Mouse (Mus musculus): Measurements from ENCODE around the gene Mettl6. TPM values are rescaled to one million over a fixed set of nuclear protein-coding genes. Genes with fewer than 3 reads are reported as not detected.
"Not testable (repeated sequence)": the region's sequence is repeated elsewhere in the genome, so short reads cannot be mapped to it uniquely, and the experiment has no call there.

Gene Mettl6
- polyA plus RNA-seq, 1 experiment from 2014 or later: 81.5 TPM

- DNase-seq (ENCODE audit: low spot score): no peak
- 50% methylated on average over 8 of the region's 8 CpGs for WGBS
Measured at GRCm38 (mm10) chr14:31464176-31464575, 30.7 kb downstream of the Mettl6 start.

GRCm38 (mm10) chr14:31462886-31463285, 32.0 kb downstream of the Mettl6 start:
- Histone ChIP-seq H3K27ac (replicated peaks) (0 out of 2 replicates have a peak overlapping the region, but pooled peaks have one; percentile 39), H3K36me3 (no peaks in the 10 kb centered on the region), H3K27me3 (ENCODE audit: low read depth, poor library complexity, severe bottlenecking) (no peaks in the 10 kb centered on the region), H3K9me3 (replicated peaks) (no peaks in the 10 kb centered on the region), H3K4me1 (peaks cover 5% of the 10 kb centered on the region), H3K4me3 (no peak overlapping the region)
- 69% methylated on average over 6 of the region's 6 CpGs for WGBS
- no peak for DNase-seq (ENCODE audit: low spot score)

More at GRCm38 (mm10) chr14:31464176-31464575, 30.7 kb downstream of the Mettl6 start:
- Histone ChIP-seq H3K36me3 (no peaks in the 10 kb centered on the region), H3K27ac (replicated peaks) (no peak overlapping the region), H3K9me3 (replicated peaks) (no peaks in the 10 kb centered on the region), H3K27me3 (ENCODE audit: low read depth, poor library complexity, severe bottlenecking) (no peaks in the 10 kb centered on the region), H3K4me1 (peaks cover 5% of the 10 kb centered on the region), H3K4me3 (no peak overlapping the region)

GRCm38 (mm10) chr14:31462226-31462625, 32.6 kb downstream of the Mettl6 start:
- not testable (repeated sequence) for H3K4me3 ChIP-seq; DNase-seq (ENCODE audit: low spot score); H3K36me3 ChIP-seq; H3K27me3 ChIP-seq (ENCODE audit: low read depth, poor library complexity, severe bottlenecking); H3K9me3 ChIP-seq (replicated peaks); H3K27ac ChIP-seq (replicated peaks); H3K4me1 ChIP-seq
- 73% methylated on average over 5 of the region's 5 CpGs for WGBS

- Histone ChIP-seq H3K9me3 (replicated peaks) (0 out of 2 replicates have a peak, but pooled peaks cover 7% of the 10 kb centered on the region), H3K4me3 (no peak overlapping the region), H3K27ac (replicated peaks) (no peak overlapping the region), H3K27me3 (ENCODE audit: low read depth, poor library complexity, severe bottlenecking) (no peaks in the 10 kb centered on the region), H3K4me1 (peaks cover 4% of the 10 kb centered on the region), H3K36me3 (no peaks in the 10 kb centered on the region)
- 94% methylated on average over 12 of the region's 12 CpGs for WGBS
- DNase-seq (ENCODE audit: low spot score): no peak
Measured at GRCm38 (mm10) chr14:31458006-31458405, 36.8 kb downstream of the Mettl6 start.

GRCm38 (mm10) chr14:31456064-31456721, 38.6 kb downstream of the Mettl6 start:
- WGBS: 90% methylated on average over 6 of the region's 6 CpGs
- no peak overlapping the region for H3K4me3 ChIP-seq
- 0 out of 2 replicates have a peak, but pooled peaks cover 7% of the 10 kb centered on the region for H3K9me3 ChIP-seq (replicated peaks)
- H3K27me3 ChIP-seq (ENCODE audit: low read depth, poor library complexity, severe bottlenecking): no peaks in the 10 kb centered on the region
- H3K36me3 ChIP-seq: no peaks in the 10 kb centered on the region
- H3K4me1 ChIP-seq: no peaks in the 10 kb centered on the region
- no peak overlapping the region for H3K27ac ChIP-seq (replicated peaks)
- DNase-seq (ENCODE audit: low spot score): no peak

- H3K9me3 ChIP-seq (replicated peaks): 0 out of 2 replicates have a peak, but pooled peaks cover 7% of the 10 kb centered on the region
- 85% methylated on average over 8 of the region's 8 CpGs for WGBS
- H3K36me3 ChIP-seq: no peaks in the 10 kb centered on the region
- H3K4me3 ChIP-seq: no peak overlapping the region
- no peak overlapping the region for H3K27ac ChIP-seq (replicated peaks)
- no peaks in the 10 kb centered on the region for H3K4me1 ChIP-seq
- no peaks in the 10 kb centered on the region for H3K27me3 ChIP-seq (ENCODE audit: low read depth, poor library complexity, severe bottlenecking)
- no peak for DNase-seq (ENCODE audit: low spot score)
Measured at GRCm38 (mm10) chr14:31454849-31455566, 39.8 kb downstream of the Mettl6 start.

- H3K36me3 ChIP-seq; H3K4me3 ChIP-seq; H3K27ac ChIP-seq (replicated peaks); DNase-seq (ENCODE audit: low spot score); H3K9me3 ChIP-seq (replicated peaks); H3K27me3 ChIP-seq (ENCODE audit: low read depth, poor library complexity, severe bottlenecking); H3K4me1 ChIP-seq: not testable (repeated sequence)
- WGBS: 61% methylated on average over 12 of the region's 12 CpGs
Measured at GRCm38 (mm10) chr14:31453946-31454345, 40.9 kb downstream of the Mettl6 start.

- H3K4me1 ChIP-seq: no peaks in the 10 kb centered on the region
- no peaks in the 10 kb centered on the region for H3K36me3 ChIP-seq
- H3K27ac ChIP-seq (replicated peaks): no peak overlapping the region
- WGBS: 84% methylated on average over 5 of the region's 5 CpGs
- no peak for DNase-seq (ENCODE audit: low spot score)
- H3K4me3 ChIP-seq: no peak overlapping the region
- H3K9me3 ChIP-seq (replicated peaks): no peaks in the 10 kb centered on the region
- H3K27me3 ChIP-seq (ENCODE audit: low read depth, poor library complexity, severe bottlenecking): no peaks in the 10 kb centered on the region
Measured at GRCm38 (mm10) chr14:31448994-31449393, 45.8 kb downstream of the Mettl6 start.

- DNase-seq (ENCODE audit: low spot score): no peak
- Histone ChIP-seq H3K27ac (replicated peaks) (no peak overlapping the region), H3K36me3 (no peaks in the 10 kb centered on the region), H3K4me3 (no peak overlapping the region), H3K4me1 (no peaks in the 10 kb centered on the region), H3K27me3 (ENCODE audit: low read depth, poor library complexity, severe bottlenecking) (no peaks in the 10 kb centered on the region), H3K9me3 (replicated peaks) (no peaks in the 10 kb centered on the region)
- 68% methylated on average over 6 of the region's 6 CpGs for WGBS
Measured at GRCm38 (mm10) chr14:31443616-31444015, 51.2 kb downstream of the Mettl6 start.

GRCm38 (mm10) chr14:31440725-31441124, 54.1 kb downstream of the Mettl6 start:
- H3K9me3 ChIP-seq (replicated peaks): no peaks in the 10 kb centered on the region
- H3K4me1 ChIP-seq: peaks cover 10% of the 10 kb centered on the region
- H3K4me3 ChIP-seq: no peak overlapping the region
- 86% methylated on average over 6 of the region's 6 CpGs for WGBS
- DNase-seq (ENCODE audit: low spot score): no peak
- H3K36me3 ChIP-seq: no peaks in the 10 kb centered on the region
- peaks cover 21% of the 10 kb centered on the region for H3K27me3 ChIP-seq (ENCODE audit: low read depth, poor library complexity, severe bottlenecking)
- no peak overlapping the region for H3K27ac ChIP-seq (replicated peaks)

GRCm38 (mm10) chr14:31440230-31440629, 54.6 kb downstream of the Mettl6 start:
- DNase-seq (ENCODE audit: low spot score): no peak
- Histone ChIP-seq H3K4me3 (no peak overlapping the region), H3K27me3 (ENCODE audit: low read depth, poor library complexity, severe bottlenecking) (peaks cover 25% of the 10 kb centered on the region), H3K36me3 (no peaks in the 10 kb centered on the region), H3K9me3 (replicated peaks) (no peaks in the 10 kb centered on the region), H3K27ac (replicated peaks) (no peak overlapping the region), H3K4me1 (peaks cover 15% of the 10 kb centered on the region)
- WGBS: 41% methylated on average over 3 of the region's 3 CpGs

GRCm38 (mm10) chr14:31439279-31439678, 55.6 kb downstream of the Mettl6 start:
- 83% methylated on average over 11 of the region's 11 CpGs for WGBS

GRCm38 (mm10) chr14:31437826-31438529, 56.9 kb downstream of the Mettl6 start:
- H3K4me1 ChIP-seq: peaks cover 30% of the 10 kb centered on the region
- 79% methylated on average over 8 of the region's 8 CpGs for WGBS
- H3K27me3 ChIP-seq (ENCODE audit: low read depth, poor library complexity, severe bottlenecking): peaks cover 46% of the 10 kb centered on the region
- H3K4me3 ChIP-seq: no peak overlapping the region
- H3K36me3 ChIP-seq: no peaks in the 10 kb centered on the region
- no peak for DNase-seq (ENCODE audit: low spot score)
- H3K27ac ChIP-seq (replicated peaks): no peak overlapping the region
- no peaks in the 10 kb centered on the region for H3K9me3 ChIP-seq (replicated peaks)

More at GRCm38 (mm10) chr14:31439279-31439678, 55.6 kb downstream of the Mettl6 start:
- Histone ChIP-seq H3K27ac (replicated peaks) (no peak overlapping the region), H3K27me3 (ENCODE audit: low read depth, poor library complexity, severe bottlenecking) (peaks cover 34% of the 10 kb centered on the region), H3K9me3 (replicated peaks) (no peaks in the 10 kb centered on the region), H3K4me1 (peaks cover 20% of the 10 kb centered on the region), H3K4me3 (no peak overlapping the region), H3K36me3 (no peaks in the 10 kb centered on the region)
- DNase-seq (ENCODE audit: low spot score): no peak

Measured in midbrain, embryonic 10.5 days (tissue).